Mouse (Mus musculus) embryonic facial prominence, embryonic 11.5 days (tissue): Measurements from ENCODE around the gene Rnf144b. TPM values are rescaled to one million over a fixed set of nuclear protein-coding genes. Genes with fewer than 3 reads are reported as not detected.

Source experiments
- ATAC-seq: fragments of 200-750 bp; cut with Nextera tagmentation; replicated peaks from 2 replicates; pipeline ENCODE4 v1.8.0; 2017; ENCODE audit warnings: low read depth; ENCODE audit not compliant: insufficient number of reproducible peaks, low FRiP score, low TSS enrichment
- DNase-seq: peaks from one replicate; pipeline ENCODE4 v3.0.0-alpha.2; 2015; ENCODE audit warnings: low spot score
- H3K27ac ChIP-seq: fragments of 300-500 bp; sonication (generic); replicated peaks from 2 replicates; pipeline ENCODE4 v1.5.1; 2014; ENCODE audit warnings: mild to moderate bottlenecking, low read depth, low read length, control low read depth
- H3K27me3 ChIP-seq: fragments of 300-500 bp; sonication (generic); 2 replicates; pipeline ENCODE4 v1.6.1; 2014; ENCODE audit warnings: mild to moderate bottlenecking, low read length, moderate library complexity, mixed read lengths; ENCODE audit not compliant: control insufficient read depth, insufficient read depth
- H3K36me3 ChIP-seq: fragments of 300-500 bp; sonication (generic); replicated peaks from 2 replicates; pipeline ENCODE4 v1.6.1; 2014; ENCODE audit warnings: low read depth, mild to moderate bottlenecking, low read length, moderate library complexity, mixed read lengths; ENCODE audit not compliant: control insufficient read depth, insufficient read depth
- H3K4me1 ChIP-seq: fragments of 300-500 bp; sonication (generic); 2 replicates; pipeline ENCODE4 v1.6.1; 2014; ENCODE audit warnings: low read length, mixed read lengths; ENCODE audit not compliant: control insufficient read depth, insufficient read depth
- H3K4me2 ChIP-seq: fragments of 300-500 bp; sonication (generic); 2 replicates; pipeline ENCODE4 v1.6.1; 2014; ENCODE audit warnings: low read depth, mild to moderate bottlenecking, control low read depth, low read length, moderate library complexity
- H3K4me3 ChIP-seq: fragments of 300-500 bp; sonication (generic); 2 replicates; pipeline ENCODE4 v1.5.1; 2014; ENCODE audit warnings: low read depth, low read length, control low read depth
- H3K9ac ChIP-seq: fragments of 300-500 bp; sonication (generic); replicated peaks from 2 replicates; pipeline ENCODE4 v1.6.1; 2014; ENCODE audit warnings: mild to moderate bottlenecking, control low read depth, low read length
- H3K9me3 ChIP-seq: fragments of 300-500 bp; sonication (generic); replicated peaks from 2 replicates; pipeline ENCODE4 v1.6.1; 2016; ENCODE audit warnings: mild to moderate bottlenecking, low read length, inconsistent platforms, mixed read lengths; ENCODE audit not compliant: control insufficient read depth
- whole genome bisulfite sequencing: fragments of 180-500 bp; shearing (Covaris S2); extraction: QIAGEN DNeasy Blood & Tissue Kit; methylation state at CpG from one replicate; pipeline ENCODE4 v1.1.7; 2014; 5-methylcytosine and 5-hydroxymethylcytosine counted together
- polyA plus RNA-seq: library from polyadenylated mRNA; unstranded; fragments of >200 nt; fragmentation: Nextera tagmentation; extraction: Ambion mirVana; gene quantifications from 2 replicates; pipeline ENCODE4 v1.2.1, GENCODE M21; 2014

Rnf144b gene
- polyA plus RNA-seq, 1 experiment from 2014 or later = 1.5 TPM

- no peak overlapping the region for H3K27ac ChIP-seq
These were observed 6.6 kb downstream of the Rnf144b start for GRCm38 (mm10) chr13:47129090-47129489.

DNA sequence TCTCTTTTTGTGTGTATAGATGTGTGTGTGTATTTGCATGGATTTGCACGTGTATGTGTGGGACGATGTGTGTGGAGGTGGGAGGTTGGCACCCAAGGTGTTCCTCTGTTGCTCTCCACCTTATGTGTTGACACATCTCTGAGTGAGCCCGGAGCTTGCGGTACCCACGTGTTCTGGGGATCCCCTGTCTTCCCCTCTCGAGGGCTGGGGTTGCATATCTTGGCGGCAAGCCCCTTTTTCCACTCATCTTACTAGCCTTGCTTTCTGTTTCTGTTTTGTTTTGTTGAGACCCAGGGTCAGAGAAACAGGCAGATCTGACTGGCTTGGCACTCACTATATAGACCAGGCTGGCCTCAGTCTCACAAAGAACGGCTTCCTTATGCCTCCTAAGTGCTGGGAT, 10.6 kb downstream of the Rnf144b start:
- Histone ChIP-seq H3K4me3 (no peak overlapping the region), H3K36me3 (no peaks in the 10 kb centered on the region), H3K9ac (no peak overlapping the region), H3K4me2 (no peak overlapping the region), H3K9me3 (no peaks in the 10 kb centered on the region), H3K27ac (no peak overlapping the region), H3K27me3 (no peaks in the 10 kb centered on the region), H3K4me1 (no peaks in the 10 kb centered on the region)
- DNase-seq (no peak), ATAC-seq (no peak)
- WGBS = 87% methylated on average over 8 of the region's 8 CpGs

More at GRCm38 (mm10) chr13:47129090-47129489, 6.6 kb downstream of the Rnf144b start:
- Histone ChIP-seq H3K4me2 (no peak overlapping the region), H3K27me3 (no peaks in the 10 kb centered on the region), H3K4me1 (no peaks in the 10 kb centered on the region), H3K9me3 (no peaks in the 10 kb centered on the region), H3K4me3 (no peak overlapping the region), H3K36me3 (no peaks in the 10 kb centered on the region), H3K9ac (no peak overlapping the region)
- 60% methylated on average over 4 of the region's 4 CpGs for WGBS
- DNase-seq (no peak), ATAC-seq (no peak)

GRCm38 (mm10) chr13:47134836-47135235, 12.4 kb downstream of the Rnf144b start:
- no peak overlapping the region for H3K27ac ChIP-seq
- 91% methylated on average over 7 of the region's 7 CpGs for WGBS
- DNase-seq (no peak), ATAC-seq (no peak)
- no peaks in the 10 kb centered on the region for H3K27me3 ChIP-seq
- no peaks in the 10 kb centered on the region for H3K36me3 ChIP-seq
- H3K4me1 ChIP-seq = no peaks in the 10 kb centered on the region
- no peak overlapping the region for H3K4me2 ChIP-seq
- H3K9me3 ChIP-seq = no peaks in the 10 kb centered on the region
- no peak overlapping the region for H3K4me3 ChIP-seq
- no peak overlapping the region for H3K9ac ChIP-seq

- no peak overlapping the region for H3K4me3 ChIP-seq
- H3K4me1 ChIP-seq = no peaks in the 10 kb centered on the region
- H3K27ac ChIP-seq = no peak overlapping the region
- DNase-seq = no peak
- H3K9me3 ChIP-seq = no peaks in the 10 kb centered on the region
- ATAC-seq = no peak
- H3K36me3 ChIP-seq = no peaks in the 10 kb centered on the region
- no peaks in the 10 kb centered on the region for H3K27me3 ChIP-seq
- WGBS = 89% methylated on average over 7 of the region's 7 CpGs
- H3K9ac ChIP-seq = no peak overlapping the region
- no peak overlapping the region for H3K4me2 ChIP-seq
These were observed 13.3 kb downstream of the Rnf144b start for GRCm38 (mm10) chr13:47135741-47136140.

- Histone ChIP-seq H3K4me1 (no peaks in the 10 kb centered on the region), H3K9ac (no peak overlapping the region), H3K36me3 (no peaks in the 10 kb centered on the region), H3K9me3 (no peaks in the 10 kb centered on the region), H3K27ac (no peak overlapping the region), H3K4me3 (no peak overlapping the region), H3K27me3 (no peaks in the 10 kb centered on the region), H3K4me2 (no peak overlapping the region)
- ATAC-seq (no peak), DNase-seq (no peak)
- WGBS = 66% methylated on average over 6 of the region's 6 CpGs
These were observed 20.3 kb downstream of the Rnf144b start for GRCm38 (mm10) chr13:47142764-47143163.

- no peak overlapping the region for H3K27ac ChIP-seq
- DNase-seq = no peak
- no peak overlapping the region for H3K4me3 ChIP-seq
- no peak for ATAC-seq
- no peak overlapping the region for H3K4me2 ChIP-seq
- WGBS = 51% methylated on average over 9 of the region's 9 CpGs
- no peaks in the 10 kb centered on the region for H3K9me3 ChIP-seq
- H3K4me1 ChIP-seq = no peaks in the 10 kb centered on the region
- H3K27me3 ChIP-seq = no peaks in the 10 kb centered on the region
- H3K9ac ChIP-seq = no peak overlapping the region
- no peaks in the 10 kb centered on the region for H3K36me3 ChIP-seq
These were observed 23.5 kb downstream of the Rnf144b start for GRCm38 (mm10) chr13:47145939-47146338.

- Histone ChIP-seq H3K36me3 (no peaks in the 10 kb centered on the region), H3K4me1 (no peaks in the 10 kb centered on the region), H3K4me3 (no peak overlapping the region), H3K9ac (no peak overlapping the region), H3K27me3 (no peaks in the 10 kb centered on the region), H3K27ac (no peak overlapping the region), H3K4me2 (no peak overlapping the region), H3K9me3 (no peaks in the 10 kb centered on the region)
- 68% methylated on average over 7 of the region's 7 CpGs for WGBS
- ATAC-seq (no peak), DNase-seq (no peak)
These were observed 23.9 kb downstream of the Rnf144b start for GRCm38 (mm10) chr13:47146388-47146787.

GRCm38 (mm10) chr13:47148573-47148972, 26.1 kb downstream of the Rnf144b start:
- Histone ChIP-seq H3K27me3 (no peaks in the 10 kb centered on the region), H3K9ac (no peak overlapping the region), H3K4me2 (no peak overlapping the region), H3K36me3 (no peaks in the 10 kb centered on the region), H3K4me1 (no peaks in the 10 kb centered on the region), H3K4me3 (no peak overlapping the region), H3K27ac (no peak overlapping the region), H3K9me3 (no peaks in the 10 kb centered on the region)
- 67% methylated on average over 11 of the region's 11 CpGs for WGBS
- ATAC-seq (no peak), DNase-seq (no peak)
